Mouse (Mus musculus) neural tube, embryonic 15.5 days (tissue): Measurements from ENCODE around the gene Camk2n1. TPM values are rescaled to one million over a fixed set of nuclear protein-coding genes. Genes with fewer than 3 reads are reported as not detected.

Experiments used
- ATAC-seq: fragments of 200-750 bp; cut with Nextera tagmentation; 2 replicates; pipeline ENCODE4 v1.8.0; 2017; ENCODE audit warnings: mild to moderate bottlenecking, moderate TSS enrichment, moderate library complexity; ENCODE audit not compliant: low FRiP score
- H3K27ac ChIP-seq: fragments of 300-500 bp; sonication (generic); replicated peaks from 2 replicates; pipeline ENCODE4 v1.5.1; 2015; ENCODE audit warnings: mild to moderate bottlenecking, inconsistent platforms
- H3K27me3 ChIP-seq: fragments of 300-500 bp; sonication (generic); replicated peaks from 2 replicates; pipeline ENCODE4 v1.6.1; 2015; ENCODE audit warnings: inconsistent platforms
- H3K36me3 ChIP-seq: fragments of 300-500 bp; sonication (generic); 2 replicates; pipeline ENCODE4 v1.6.1; 2015; ENCODE audit warnings: inconsistent platforms
- H3K4me1 ChIP-seq: fragments of 300-500 bp; sonication (generic); 2 replicates; pipeline ENCODE4 v1.6.1; 2015; ENCODE audit warnings: inconsistent platforms
- H3K4me2 ChIP-seq: fragments of 300-500 bp; sonication (generic); 2 replicates; pipeline ENCODE4 v1.6.1; 2015; ENCODE audit warnings: inconsistent platforms, mild to moderate bottlenecking, moderate library complexity
- H3K4me3 ChIP-seq: fragments of 300-500 bp; sonication (generic); replicated peaks from 2 replicates; pipeline ENCODE4 v1.5.1; 2015; ENCODE audit warnings: mild to moderate bottlenecking, inconsistent platforms
- H3K9ac ChIP-seq: fragments of 300-500 bp; sonication (generic); replicated peaks from 2 replicates; pipeline ENCODE4 v1.6.1; 2015; ENCODE audit warnings: mild to moderate bottlenecking, inconsistent platforms
- H3K9me3 ChIP-seq: fragments of 300-500 bp; sonication (generic); replicated peaks from 2 replicates; pipeline ENCODE4 v1.6.1; 2016; ENCODE audit warnings: inconsistent platforms
- WGBS: fragments of 180-500 bp; shearing (Covaris S2); methylation state at CpG from one replicate; pipeline ENCODE4 v1.1.7; 2015; ENCODE audit warnings: mixed read lengths; 5-methylcytosine and 5-hydroxymethylcytosine counted together
- polyA plus RNA-seq: library from polyadenylated mRNA; unstranded; fragments of >200 nt; fragmentation: Nextera tagmentation; extraction: Ambion mirVana; gene quantifications from 2 replicates; pipeline ENCODE4 v1.2.1, GENCODE M21; 2015

Camk2n1 gene
- polyA plus RNA-seq, 1 experiment from 2014 or later, result 23.1 TPM

GRCm38 (mm10) chr4:138448872-138449615 lies 5.1 kb upstream of the Camk2n1 start:
- H3K4me1 ChIP-seq, result peaks cover 43% of the 10 kb centered on the region
- H3K27ac ChIP-seq, result no peak overlapping the region
- no peak overlapping the region for H3K9ac ChIP-seq
- no peaks in the 10 kb centered on the region for H3K27me3 ChIP-seq
- no peak overlapping the region for H3K4me2 ChIP-seq
- no peaks in the 10 kb centered on the region for H3K9me3 ChIP-seq
- no peak overlapping the region for H3K4me3 ChIP-seq
- H3K36me3 ChIP-seq, result no peaks in the 10 kb centered on the region
- whole genome bisulfite sequencing, result 49% methylated on average over 7 of the region's 7 CpGs
- ATAC-seq, result no peak

- H3K9me3 ChIP-seq, result no peaks in the 10 kb centered on the region
- H3K27ac ChIP-seq, result no peak overlapping the region
- no peaks in the 10 kb centered on the region for H3K27me3 ChIP-seq
- H3K9ac ChIP-seq, result no peak overlapping the region
- ATAC-seq, result no peak
- no peak overlapping the region for H3K4me2 ChIP-seq
- H3K4me3 ChIP-seq, result no peak overlapping the region
- H3K4me1 ChIP-seq, result peaks cover 43% of the 10 kb centered on the region
- H3K36me3 ChIP-seq, result no peaks in the 10 kb centered on the region
- 66% methylated on average over 12 of the region's 12 CpGs for WGBS
These were observed 4.3 kb upstream of the Camk2n1 start for GRCm38 (mm10) chr4:138449636-138450314.

GRCm38 (mm10) chr4:138452306-138453096 lies 1.6 kb upstream of the Camk2n1 start:
- 28% methylated on average over 15 of the region's 15 CpGs for WGBS
- ATAC-seq, result no peak
- H3K4me1 ChIP-seq, result peaks cover 54% of the 10 kb centered on the region
- H3K9me3 ChIP-seq, result no peaks in the 10 kb centered on the region
- no peaks in the 10 kb centered on the region for H3K27me3 ChIP-seq
- peak overlapping the region; percentile 77; the same call in 1 of the 2 replicates for H3K4me2 ChIP-seq
- H3K9ac ChIP-seq, result no peak overlapping the region
- 0 out of 2 replicates have a peak overlapping the region, but pooled peaks have one; percentile 85 for H3K4me3 ChIP-seq
- H3K27ac ChIP-seq, result peak overlapping the region; percentile 97
- H3K36me3 ChIP-seq, result no peaks in the 10 kb centered on the region

GRCm38 (mm10) chr4:138453097-138453752 lies 889 bp upstream of the Camk2n1 start:
- peak overlapping the region; percentile 97 for H3K27ac ChIP-seq
- peaks cover 54% of the 10 kb centered on the region for H3K4me1 ChIP-seq
- H3K9me3 ChIP-seq, result no peaks in the 10 kb centered on the region
- H3K27me3 ChIP-seq, result no peaks in the 10 kb centered on the region
- H3K9ac ChIP-seq, result peak overlapping the region; percentile 97
- no peak for ATAC-seq
- H3K4me2 ChIP-seq, result peak overlapping the region; percentile 77
- WGBS, result 5% methylated on average over 19 of the region's 19 CpGs
- H3K4me3 ChIP-seq, result peak overlapping the region; percentile 85
- no peaks in the 10 kb centered on the region for H3K36me3 ChIP-seq

GRCm38 (mm10) chr4:138454571-138455140 lies 542 bp downstream of the Camk2n1 start:
- Histone ChIP-seq H3K4me3 (peak overlapping the region; percentile 85), H3K27me3 (no peaks in the 10 kb centered on the region), H3K36me3 (no peaks in the 10 kb centered on the region), H3K4me2 (peak overlapping the region; percentile 77), H3K9ac (peak overlapping the region; percentile 97), H3K9me3 (no peaks in the 10 kb centered on the region), H3K27ac (peak overlapping the region; percentile 97), H3K4me1 (peaks cover 58% of the 10 kb centered on the region)
- WGBS, result 2% methylated on average over 58 of the region's 78 CpGs
- ATAC-seq, result peak; percentile 55

- Histone ChIP-seq H3K4me3 (peak overlapping the region; percentile 85), H3K4me1 (peaks cover 64% of the 10 kb centered on the region), H3K27me3 (no peaks in the 10 kb centered on the region), H3K9me3 (no peaks in the 10 kb centered on the region), H3K9ac (peak overlapping the region; percentile 97), H3K27ac (peak overlapping the region; percentile 97), H3K36me3 (no peaks in the 10 kb centered on the region), H3K4me2 (peak overlapping the region; percentile 77)
- under 1% methylated on average over 58 of the region's 58 CpGs for WGBS
- peak; percentile 12; the same call in 1 of the 2 replicates for ATAC-seq
These were observed 1.2 kb downstream of the Camk2n1 start for GRCm38 (mm10) chr4:138455141-138455955.

GRCm38 (mm10) chr4:138455956-138456341 lies 1.8 kb downstream of the Camk2n1 start:
- Histone ChIP-seq H3K4me2 (peak overlapping the region; percentile 77), H3K27me3 (no peaks in the 10 kb centered on the region), H3K36me3 (no peaks in the 10 kb centered on the region), H3K4me3 (peak overlapping the region; percentile 85), H3K9me3 (no peaks in the 10 kb centered on the region), H3K27ac (peak overlapping the region; percentile 97), H3K4me1 (peaks cover 69% of the 10 kb centered on the region), H3K9ac (peak overlapping the region; percentile 97)
- ATAC-seq, result no peak
- WGBS, result under 1% methylated on average over 17 of the region's 17 CpGs

- ATAC-seq, result no peak
- Histone ChIP-seq H3K27me3 (no peaks in the 10 kb centered on the region), H3K4me2 (peak overlapping the region; percentile 77), H3K27ac (peak overlapping the region; percentile 97), H3K4me3 (peak overlapping the region; percentile 85), H3K9ac (peak overlapping the region; percentile 97), H3K9me3 (no peaks in the 10 kb centered on the region), H3K4me1 (peaks cover 72% of the 10 kb centered on the region), H3K36me3 (no peaks in the 10 kb centered on the region)
- 6% methylated on average over 7 of the region's 8 CpGs for WGBS
These were observed 2.4 kb downstream of the Camk2n1 start for GRCm38 (mm10) chr4:138456536-138456935.

- ATAC-seq, result no peak
- no peaks in the 10 kb centered on the region for H3K27me3 ChIP-seq
- H3K27ac ChIP-seq, result no peak overlapping the region
- H3K4me2 ChIP-seq, result peak overlapping the region; percentile 77
- no peaks in the 10 kb centered on the region for H3K9me3 ChIP-seq
- no peaks in the 10 kb centered on the region for H3K36me3 ChIP-seq
- H3K4me3 ChIP-seq, result peak overlapping the region; percentile 85
- no peak overlapping the region for H3K9ac ChIP-seq
- WGBS, result 35% methylated on average over 4 of the region's 4 CpGs
- H3K4me1 ChIP-seq, result peaks cover 78% of the 10 kb centered on the region
These were observed 3.0 kb downstream of the Camk2n1 start for GRCm38 (mm10) chr4:138457091-138457490.

- Histone ChIP-seq H3K9me3 (no peaks in the 10 kb centered on the region), H3K4me2 (peak overlapping the region; percentile 77), H3K4me1 (peaks cover 79% of the 10 kb centered on the region), H3K9ac (peak overlapping the region; percentile 23; the same call in 1 of the 2 replicates), H3K4me3 (peak overlapping the region; percentile 85), H3K27me3 (no peaks in the 10 kb centered on the region), H3K27ac (no peak overlapping the region), H3K36me3 (no peaks in the 10 kb centered on the region)
- WGBS, result 79% methylated on average over 7 of the region's 7 CpGs
- ATAC-seq, result no peak
These were observed 4.1 kb downstream of the Camk2n1 start for GRCm38 (mm10) chr4:138458171-138458570.
